Mouse (Mus musculus) thymus, postnatal 4 days (tissue): ENCODE measurements around the gene Rap1gap.

Experiments
- DNase-seq: peaks from one replicate; pipeline ENCODE4 v3.0.0; 2021

Gene Rap1gap

DNA sequence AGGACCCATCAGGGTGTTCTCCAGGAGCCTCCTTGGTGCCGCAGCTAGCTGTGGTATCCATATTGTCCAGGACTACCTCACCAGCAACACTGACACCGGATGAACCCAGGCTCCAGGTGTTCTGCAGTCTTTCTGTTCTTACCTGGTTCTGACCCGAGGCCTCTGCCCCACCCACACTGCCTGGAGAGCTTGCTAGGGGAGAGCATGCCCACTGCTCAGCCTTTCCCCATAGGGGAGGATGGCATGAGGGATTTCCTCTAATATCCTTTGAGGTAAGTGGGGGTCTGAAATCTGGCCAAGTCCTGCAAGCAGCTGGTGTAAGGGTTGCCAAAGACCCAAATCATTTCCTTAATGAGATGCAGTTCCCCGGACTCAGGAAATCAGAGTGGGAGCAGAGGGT, 1.0 kb upstream of the Rap1gap start:
- no peak for DNase-seq

DNA sequence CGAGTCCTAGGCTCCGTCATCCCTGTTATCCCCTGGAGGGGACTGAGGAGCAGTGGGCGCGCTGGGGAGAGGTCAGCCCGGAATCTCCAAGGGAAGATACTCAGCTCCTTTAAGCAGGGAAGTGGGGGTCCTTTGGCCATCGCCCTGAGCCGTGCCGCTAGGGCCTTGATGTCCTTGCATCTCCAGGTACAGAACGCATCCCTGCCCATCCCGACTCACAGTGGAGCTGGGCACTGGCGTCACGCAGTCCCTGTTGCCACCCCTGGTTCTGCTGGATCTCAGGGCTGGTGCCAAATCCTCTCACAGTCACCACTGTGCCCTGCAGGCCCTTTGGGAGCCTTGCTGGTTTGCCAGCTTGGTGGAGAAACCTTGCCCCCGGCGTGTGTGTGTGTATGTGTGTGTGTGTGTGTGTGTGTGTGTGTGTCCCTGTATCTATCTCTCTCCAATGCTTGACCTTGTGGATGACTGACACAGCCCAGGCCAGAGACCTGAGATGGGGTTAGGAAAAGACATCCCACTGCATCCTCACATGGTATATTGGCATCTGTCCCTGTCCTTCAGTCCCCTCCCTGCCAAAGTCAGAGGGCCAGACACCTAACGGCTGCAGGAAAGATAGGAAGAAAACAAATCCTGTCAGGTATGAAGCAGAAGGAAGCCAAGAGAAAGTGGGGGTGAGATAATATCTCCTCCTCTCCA, 602 bp downstream of the Rap1gap start:
- DNase-seq = no peak

DNA sequence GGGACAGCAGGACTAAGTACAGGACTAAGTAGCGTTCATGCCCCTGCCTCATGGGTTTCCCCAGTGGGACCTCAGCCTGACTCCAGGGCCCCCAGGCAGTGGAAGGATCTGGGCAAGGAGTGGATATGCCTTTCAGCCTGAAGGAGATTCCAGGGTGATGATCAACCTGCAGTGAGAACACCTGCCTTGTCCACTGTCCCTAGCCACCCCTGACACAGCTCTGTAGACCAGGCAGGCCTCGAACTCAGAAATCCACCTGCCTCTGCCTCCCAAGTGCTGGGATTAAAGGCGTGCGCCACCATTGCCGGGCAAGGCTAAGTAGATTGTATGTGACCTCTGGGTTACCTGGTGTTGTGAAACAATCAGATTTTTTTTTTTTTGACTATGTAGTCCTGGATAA, 1.3 kb downstream of the Rap1gap start:
- no peak for DNase-seq

DNA sequence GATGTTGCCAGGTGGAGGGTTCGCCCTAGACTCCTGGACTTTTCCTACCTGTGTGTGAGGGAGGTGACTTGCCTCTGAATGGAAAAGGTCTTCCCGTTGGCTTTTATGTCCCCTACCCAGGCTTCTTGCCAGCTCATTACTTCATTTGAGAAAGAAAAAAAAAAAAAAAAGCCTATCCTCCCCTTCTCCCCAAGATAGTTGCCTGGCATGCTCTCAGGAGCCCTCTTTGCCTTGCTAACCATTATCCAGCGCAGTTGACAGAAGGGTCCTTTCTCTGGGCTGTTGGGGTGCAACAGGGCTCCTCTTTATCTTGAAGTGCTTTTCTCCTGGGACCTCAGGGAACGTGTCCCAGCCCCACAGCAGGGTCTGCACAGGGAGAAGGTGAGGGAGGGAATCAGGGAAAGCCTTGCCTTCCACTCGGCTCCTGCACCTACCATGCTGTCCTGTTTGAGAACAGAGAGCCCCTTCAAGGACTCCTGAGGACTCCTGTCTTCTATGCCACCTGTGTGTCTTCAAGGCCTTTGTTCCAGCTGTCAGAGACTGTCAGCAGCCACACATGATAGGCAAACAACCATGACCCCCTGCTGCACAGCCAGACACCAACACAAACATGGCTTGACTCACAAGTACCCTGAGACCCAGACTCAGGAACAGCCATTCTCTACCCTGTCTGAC, 1.9 kb downstream of the Rap1gap start:
- DNase-seq = no peak

DNA sequence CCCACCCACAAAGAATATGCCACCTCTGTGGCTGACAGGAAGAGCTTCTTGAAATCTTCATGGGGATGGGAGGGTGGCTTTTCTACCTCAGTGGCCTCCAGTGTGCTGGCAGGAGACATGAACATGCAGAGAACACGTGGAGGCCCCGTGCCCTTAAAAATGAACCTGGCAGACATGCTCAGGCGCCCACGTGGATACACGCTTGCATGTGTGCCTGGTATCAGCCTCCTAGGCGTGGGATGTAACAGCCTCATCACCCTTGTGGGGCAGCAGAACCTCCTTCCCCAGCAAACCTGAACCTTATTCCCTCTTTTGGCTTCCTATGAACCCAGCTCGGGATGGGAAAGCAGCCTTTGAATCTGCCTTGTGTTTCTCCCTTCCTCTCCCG, 2.4 kb downstream of the Rap1gap start:
- no peak for DNase-seq

DNA sequence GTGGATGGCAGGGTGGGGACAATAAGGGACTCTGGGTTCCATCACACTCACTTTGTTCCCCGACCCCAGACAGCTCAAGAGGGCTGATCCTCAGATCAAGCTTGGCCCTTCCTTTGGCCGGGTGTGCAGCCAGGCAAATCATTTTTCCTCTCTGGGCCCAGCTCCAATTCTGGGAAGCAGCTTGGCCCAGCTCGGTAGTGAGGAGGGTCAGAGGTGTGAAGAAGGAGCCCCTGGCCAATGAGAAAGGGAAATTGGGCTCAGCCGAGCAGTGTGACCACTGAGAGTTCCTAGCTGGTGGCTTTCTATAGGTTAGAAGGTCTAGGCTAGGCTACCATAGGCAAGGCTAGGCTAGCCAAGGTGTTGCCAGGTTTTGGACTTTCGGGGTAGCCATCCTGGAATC, 3.2 kb downstream of the Rap1gap start:
- no peak for DNase-seq

DNA sequence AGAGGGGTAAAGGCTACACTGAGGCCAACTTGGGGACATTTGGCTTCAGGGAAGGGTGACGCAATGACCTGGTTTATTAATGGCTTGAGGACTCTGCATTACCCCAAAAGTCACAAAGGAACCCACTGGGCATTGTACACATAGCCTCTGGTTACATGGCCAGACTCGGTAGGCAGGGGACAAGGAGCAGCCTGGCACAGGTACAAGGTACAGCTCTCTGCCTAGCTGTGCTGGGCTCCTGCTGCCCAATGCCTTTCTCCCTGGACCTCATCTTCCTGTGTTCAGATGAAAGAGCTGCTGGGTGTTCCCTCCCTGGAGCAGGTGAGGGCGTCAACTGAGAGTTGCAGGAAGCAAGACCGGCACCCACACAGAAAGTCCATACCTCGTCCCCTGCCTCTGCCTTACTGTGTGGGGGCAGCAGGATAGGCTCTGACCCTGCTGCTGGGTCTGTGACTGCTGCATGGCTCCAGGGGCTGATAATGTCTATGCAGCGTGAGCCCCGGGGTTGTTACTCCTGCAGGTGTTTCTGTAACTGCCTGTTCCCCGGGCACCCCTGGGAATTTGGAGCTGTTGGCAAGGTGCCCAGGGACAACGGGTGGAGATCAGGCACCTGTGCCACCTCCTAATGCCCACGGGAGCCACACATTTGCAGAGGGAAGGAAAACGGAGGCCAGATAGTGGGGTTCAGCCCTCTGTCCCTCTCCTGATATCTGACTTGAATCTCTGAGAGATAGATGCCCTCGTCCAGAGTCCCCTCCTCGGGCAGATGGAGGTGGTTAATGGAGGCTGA, 7.4 kb downstream of the Rap1gap start:
- DNase-seq = no peak

DNA sequence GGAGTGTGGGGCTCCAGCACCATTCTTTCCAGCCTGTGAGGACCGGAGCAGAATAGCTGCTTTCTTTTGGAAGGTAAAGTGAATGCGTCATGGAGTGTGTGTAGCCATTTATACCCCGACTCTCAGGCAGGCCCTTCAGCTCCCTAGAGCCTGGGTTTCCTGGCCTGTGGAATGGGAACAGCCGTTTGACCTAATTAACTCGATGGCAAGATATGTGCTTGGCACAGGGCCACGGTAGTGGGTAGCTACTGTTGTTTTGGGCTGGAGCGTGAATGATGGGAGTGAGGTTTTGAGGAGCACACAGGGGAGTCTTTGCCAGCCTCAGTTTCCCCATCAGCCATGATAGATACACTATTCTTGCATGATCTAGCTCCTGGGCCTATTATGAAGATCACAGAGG, 11.0 kb downstream of the Rap1gap start:
- DNase-seq = no peak

DNA sequence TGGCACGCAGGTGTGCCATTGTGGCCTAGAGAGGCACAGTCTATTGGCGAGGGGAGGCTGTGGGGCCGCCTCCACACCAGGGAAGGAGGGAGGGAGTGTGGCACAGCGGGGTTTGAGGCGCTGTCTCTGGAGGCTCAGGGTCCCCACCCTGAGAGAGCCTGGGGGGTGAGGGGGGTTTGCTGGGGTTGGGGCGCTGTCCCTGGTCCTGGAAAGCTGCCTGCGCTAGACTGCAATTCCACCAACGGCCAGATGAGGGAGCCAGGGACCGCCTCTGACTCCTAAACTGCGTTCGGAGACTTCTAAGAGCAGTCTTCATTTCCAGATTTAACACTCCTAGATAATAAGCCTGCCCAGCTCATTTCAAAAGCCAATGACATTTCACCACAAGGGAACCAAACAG, 11.5 kb downstream of the Rap1gap start:
- peak; percentile 85 for DNase-seq

DNA sequence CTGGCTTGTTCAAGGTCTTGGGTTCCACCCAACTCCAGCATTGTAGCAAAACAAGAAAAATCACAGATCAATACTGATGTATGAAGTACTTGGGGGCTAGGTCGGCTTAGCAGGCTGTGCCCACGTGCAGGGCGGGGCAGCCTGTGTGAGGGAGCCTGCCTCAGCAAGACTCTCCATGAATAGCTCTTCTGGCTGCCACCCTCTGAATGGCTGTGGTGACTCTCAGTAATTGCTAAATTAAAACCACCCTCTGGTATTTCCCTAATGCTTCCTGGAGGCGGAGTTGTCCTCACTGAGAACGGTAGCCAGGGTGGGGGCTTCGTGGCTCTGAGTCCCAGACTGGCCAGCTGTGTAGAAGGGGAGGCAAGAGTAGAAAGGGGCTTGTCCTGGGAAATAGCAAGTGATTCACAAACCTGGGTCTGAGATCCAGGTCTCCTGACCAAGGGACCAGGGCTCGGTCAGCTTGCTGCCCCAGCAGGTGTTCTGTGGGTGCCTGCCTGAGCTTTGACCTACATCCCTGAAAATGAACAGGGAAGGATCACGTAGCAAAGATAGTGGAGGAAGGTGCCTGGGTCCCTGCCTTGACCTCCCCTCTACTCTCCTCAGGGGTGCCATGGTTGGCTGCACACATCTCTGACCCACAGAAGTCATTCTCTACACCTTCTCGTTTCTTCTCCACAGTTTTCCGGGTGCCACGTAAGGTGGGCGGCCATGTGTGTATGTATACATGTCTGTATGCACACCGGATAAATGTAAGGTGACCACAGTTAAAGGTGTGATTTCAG, 12.4 kb downstream of the Rap1gap start:
- DNase-seq = no peak

DNA sequence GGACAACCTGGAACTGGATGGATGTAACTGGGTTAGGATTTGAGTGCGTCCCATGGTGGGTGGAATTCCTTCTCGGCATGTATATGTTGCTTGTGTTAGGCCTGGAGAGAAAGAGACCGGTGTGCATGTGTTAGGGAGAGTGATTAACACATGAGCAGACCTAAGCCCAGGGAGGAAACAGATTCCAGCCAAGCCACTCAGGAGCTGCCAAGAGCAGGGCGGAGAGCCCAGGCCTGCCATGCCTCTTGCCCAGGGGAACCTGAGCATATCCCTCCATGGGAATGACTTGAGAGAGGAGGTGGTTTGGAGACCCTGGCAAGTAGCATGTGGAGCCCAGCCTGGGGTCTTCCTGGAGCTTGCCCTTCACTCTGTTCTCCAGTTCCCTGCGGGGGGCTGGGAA, 13.4 kb downstream of the Rap1gap start:
- no peak for DNase-seq

DNA sequence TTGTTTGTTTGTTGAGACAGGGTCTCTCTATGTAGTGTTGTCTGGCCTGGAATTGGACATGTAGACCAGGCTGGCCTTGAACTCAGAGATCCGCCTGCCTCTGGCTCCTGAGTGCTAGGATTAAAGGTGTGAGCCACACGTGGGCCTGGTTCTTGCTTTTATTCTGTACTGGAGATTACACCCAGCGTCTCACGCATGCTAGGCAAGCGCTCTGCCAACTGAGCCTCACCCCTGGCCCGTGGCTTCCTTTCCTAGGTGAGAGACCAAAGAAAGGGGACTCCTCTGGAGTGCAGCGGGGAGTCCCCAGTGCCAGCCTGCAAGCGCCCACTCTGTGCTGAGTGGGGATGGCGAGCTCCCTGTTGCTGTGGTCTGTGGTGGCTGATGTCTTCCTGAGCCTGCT, 14.0 kb downstream of the Rap1gap start:
- no peak for DNase-seq

DNA sequence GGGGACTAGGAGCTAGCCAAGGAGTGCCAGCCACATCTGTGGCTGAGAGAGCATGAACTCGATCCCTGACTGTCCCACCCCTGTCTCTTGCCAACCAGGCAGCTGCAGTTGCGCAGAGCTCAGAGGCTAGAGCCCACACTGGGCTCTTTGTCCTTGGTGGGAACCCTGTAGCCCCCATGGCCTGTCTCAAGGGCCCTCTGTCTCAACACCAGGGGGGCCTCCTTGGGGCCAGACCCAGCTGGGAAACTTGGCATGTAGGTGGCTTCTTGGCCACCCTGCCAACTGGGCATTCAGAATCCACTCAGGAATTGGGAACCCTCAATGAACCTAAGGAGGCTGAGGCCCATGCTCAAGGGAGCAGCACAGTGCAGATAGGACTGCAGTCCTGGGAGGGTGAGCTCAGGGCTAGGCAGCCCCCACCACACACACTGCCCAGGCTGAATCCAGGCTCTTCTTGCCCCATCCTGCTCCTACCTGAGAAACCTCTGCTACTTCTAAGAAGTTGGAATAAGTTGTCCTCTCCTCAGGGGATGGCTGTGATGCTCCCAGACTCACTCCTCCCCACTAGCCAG, 15.5 kb downstream of the Rap1gap start:
- DNase-seq = no peak

DNA sequence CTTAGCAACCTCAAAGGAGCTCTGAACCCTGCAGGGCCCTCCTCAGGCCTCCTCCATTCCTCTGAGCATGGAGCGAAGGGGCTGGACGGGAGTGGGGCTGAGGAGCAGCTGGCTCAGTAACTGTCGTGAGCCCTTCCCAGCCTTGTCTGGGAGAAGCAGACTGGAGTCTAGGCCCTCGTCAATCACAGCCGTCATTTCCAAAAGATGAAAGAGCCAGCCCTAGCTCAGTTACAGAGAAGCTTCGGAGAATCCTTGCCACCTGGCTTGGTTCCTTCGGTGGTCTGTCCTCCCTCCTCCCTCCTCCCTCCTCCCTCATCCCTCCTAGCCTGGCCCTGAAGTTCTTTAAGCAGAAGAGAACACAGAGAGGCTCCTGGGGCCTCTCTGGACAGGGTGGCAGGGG, 16.2 kb downstream of the Rap1gap start:
- no peak for DNase-seq

DNA sequence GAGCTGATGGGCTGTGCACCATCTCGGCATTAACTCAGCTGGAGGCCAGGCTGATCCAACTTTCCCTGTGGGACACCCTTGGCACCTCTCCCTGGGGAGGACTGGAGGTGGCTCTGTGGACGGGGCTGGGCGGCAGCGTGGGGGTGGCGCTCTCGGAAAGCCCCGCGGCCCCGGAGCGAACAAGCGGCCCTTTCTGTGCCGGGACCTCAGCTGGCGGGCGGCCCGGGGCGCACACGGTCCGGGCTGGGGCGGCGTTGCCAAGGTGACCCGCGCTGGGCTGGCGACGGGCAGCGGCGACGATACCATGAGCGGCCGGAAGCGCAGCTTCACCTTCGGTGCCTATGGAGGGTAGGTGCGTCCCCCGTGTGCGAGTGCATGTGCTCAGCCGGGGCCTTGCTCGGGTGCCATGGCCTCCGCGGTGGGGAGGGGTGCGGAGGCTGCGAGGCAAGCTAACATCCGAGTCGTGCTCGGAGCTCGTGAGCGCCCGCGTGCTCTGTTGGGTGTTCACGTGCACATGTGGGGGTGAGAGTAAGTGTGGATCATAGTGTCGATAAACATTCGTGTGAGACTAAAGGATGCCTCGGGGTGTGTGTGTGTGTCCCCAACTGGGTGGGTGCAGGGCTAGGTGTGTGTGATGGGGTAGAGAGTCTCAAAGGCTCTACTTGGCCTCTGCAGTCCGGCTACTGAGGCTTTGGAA, 17.0 kb downstream of the Rap1gap start:
- DNase-seq = peak; percentile 32

DNA sequence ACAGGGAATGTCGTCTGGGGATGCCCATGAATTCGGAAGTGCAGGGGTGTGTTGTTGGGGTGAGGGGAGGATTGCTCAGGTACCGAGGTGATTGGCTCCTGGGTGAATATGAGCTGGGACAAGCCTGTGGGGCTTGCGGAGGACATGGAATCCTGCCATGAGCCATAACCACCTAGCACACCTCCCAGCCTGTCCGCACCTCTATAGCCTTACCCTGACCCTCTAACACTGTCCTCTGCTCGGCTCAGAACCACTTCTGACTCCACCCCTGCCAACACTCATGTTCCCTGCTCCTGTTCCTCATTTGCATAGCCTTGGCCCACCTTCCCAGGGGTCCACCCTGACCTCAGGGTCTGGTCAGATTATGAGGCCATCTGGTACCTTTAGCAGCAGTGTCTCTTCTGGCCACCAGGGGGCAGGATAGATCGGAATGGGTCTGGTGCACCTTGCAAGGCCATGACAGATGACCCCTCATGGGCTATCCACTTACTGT, 18.5 kb downstream of the Rap1gap start:
- DNase-seq = peak; percentile 49

DNA sequence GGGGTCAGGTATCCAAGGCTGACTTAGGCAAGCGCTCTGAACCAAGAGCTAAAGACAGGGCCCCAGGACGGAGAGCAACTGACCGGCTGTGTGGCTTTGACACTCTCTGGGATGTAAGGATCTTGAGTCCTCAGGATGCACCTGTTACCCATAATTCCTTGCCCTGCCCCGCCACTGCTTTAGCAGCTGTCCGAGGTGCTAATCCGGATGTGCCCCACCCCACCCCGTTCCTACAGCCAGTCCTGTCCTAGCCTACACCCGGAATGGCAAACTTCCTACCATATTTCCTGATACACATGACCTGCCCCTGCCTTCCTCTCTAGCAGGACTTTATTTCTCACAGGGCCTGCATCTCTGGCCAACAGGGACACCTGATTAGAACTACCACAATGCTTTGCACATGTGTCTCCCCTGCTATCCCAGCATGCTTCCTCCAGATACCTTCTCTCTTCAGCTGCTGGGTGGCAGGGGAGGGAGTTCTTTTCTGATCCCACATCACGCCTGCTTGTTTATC, 20.4 kb downstream of the Rap1gap start:
- no peak for DNase-seq

DNA sequence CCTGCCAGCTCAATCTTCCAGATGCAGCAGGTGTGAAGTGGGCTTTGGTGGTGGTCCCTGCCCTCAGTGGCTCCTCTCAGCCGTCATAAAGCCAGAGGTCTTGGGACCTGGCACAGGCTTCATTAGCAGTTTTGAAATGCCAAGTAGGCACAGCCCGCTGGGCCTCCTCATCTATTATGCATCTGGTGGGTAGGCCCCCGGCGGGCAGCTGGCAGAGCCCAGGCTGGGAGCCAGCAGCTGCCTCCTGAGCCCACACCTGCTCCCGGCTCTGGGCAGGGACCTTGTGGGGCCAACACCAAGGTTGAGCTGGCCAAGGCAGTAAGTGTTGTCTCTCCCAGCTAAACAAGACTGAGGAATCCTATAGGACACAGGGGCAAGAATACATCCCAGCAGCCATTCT, 21.8 kb downstream of the Rap1gap start:
- no peak for DNase-seq

DNA sequence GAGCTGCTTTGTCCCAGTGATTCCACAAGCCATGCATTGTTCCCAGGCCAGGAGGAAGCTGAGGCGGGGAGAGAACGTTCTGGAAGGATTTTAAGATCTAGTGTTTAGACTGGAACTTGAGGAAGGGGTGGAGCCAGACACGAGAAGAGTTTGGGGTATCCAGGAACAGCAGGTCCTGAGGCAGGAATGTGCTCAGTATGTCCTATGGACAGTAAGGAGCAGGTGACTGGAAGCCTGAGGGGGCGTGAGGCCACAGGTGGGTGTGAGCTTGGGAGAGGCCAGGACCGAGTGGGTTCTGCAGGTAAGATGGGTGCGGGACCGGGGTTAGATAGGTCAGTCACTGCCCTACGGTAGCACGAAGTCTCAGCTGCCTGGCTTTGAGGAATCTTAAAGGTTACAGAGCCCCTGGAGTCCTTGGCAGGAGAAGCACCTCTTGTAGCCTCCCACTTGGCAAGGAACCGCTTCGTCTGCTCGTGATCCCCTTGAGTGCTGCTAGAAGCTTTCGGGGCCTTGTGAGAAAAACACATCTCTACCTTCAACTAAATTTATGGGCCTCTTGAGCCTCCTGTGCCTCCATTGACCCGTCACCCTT, 22.8 kb downstream of the Rap1gap start:
- DNase-seq = no peak

DNA sequence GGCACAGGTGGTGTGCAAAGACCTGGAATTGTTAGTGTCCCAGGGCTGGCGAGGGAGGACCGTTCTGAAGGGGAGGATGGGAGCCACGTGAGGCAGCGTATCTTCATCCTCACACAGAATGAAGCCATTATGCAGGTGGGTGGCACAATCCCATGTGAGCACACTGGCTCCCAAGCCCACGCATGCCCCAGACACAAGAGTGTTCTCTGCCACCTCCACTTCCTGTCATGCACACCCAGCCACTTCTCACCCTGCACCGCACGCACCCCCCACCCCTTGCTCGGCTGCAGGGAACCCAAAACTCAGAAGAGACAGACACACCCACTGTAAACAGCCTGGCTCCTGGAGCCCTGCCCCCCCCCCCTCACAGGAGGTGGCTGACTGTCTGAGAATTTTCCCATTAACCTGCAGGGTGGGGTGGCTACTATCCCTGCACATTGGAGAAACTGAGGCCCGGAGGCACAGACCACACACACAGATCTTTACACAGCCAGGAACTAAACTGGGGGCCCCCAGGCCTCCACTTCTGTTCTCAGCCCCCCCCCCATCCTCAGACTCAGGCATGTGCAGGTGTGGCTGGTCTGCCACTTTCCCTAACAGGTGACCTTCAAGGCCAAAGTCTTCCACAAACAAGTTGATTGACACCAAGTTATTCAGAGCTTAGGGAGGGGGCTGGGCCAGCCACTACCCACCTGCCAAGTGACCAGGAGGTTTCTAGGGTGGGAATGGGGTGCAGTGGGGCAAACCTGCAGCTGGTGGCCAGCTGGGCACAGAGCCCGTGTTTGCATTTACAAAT, 27.8 kb downstream of the Rap1gap start:
- no peak for DNase-seq

DNA sequence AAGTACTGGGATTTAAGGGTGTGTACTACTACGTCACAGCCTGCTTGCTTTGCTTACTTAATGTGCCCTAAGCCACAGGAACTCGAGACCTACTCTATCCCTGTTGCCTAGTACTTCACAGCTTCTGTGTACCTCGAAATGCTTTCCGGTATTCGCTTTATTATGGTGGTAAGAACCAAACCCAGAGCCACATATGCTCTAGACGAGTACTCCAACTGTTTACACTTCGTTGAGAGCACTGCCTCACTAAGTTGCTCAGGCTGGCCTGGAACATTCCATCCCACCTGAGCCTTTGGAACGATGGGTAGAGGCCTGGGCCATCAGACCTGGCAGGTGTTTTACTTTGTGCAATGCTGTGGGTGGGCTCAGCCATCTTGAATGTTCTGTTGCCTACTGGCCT, 30.8 kb downstream of the Rap1gap start:
- no peak for DNase-seq
